Mouse (Mus musculus): ENCODE data around the gene Znrf1. TPM values are rescaled to one million over a fixed set of nuclear protein-coding genes. Genes with fewer than 3 reads are reported as not detected.

Znrf1 gene
- polyA plus RNA-seq, 1 experiment from 2014 or later, result 51.5 TPM

GRCm38 (mm10) chr8:111535491-111535890, 406 bp upstream of the Znrf1 start:
- H3K27me3 ChIP-seq, result no peaks in the 10 kb centered on the region
- no peak for ATAC-seq (ENCODE audit: insufficient number of reproducible peaks, insufficient read depth, low FRiP score, low TSS enrichment, low read depth)
- WGBS, result 41% methylated on average over 5 of the region's 5 CpGs
- H3K27ac ChIP-seq, result no peak overlapping the region
- no peaks in the 10 kb centered on the region for H3K9me3 ChIP-seq
- H3K4me3 ChIP-seq, result peak overlapping the region; percentile 98
- peak overlapping the region; percentile 70 for H3K4me2 ChIP-seq
- H3K9ac ChIP-seq, result peak overlapping the region; percentile 98; the same call in 1 of the 2 replicates
- H3K36me3 ChIP-seq, result no peaks in the 10 kb centered on the region
- peaks cover 24% of the 10 kb centered on the region for H3K4me1 ChIP-seq

GRCm38 (mm10) chr8:111536978-111537764, 1.3 kb downstream of the Znrf1 start:
- Histone ChIP-seq H3K36me3 (no peaks in the 10 kb centered on the region), H3K27me3 (no peaks in the 10 kb centered on the region), H3K4me1 (peaks cover 34% of the 10 kb centered on the region), H3K4me2 (peak overlapping the region; percentile 70), H3K27ac (peak overlapping the region; percentile 95), H3K4me3 (peak overlapping the region; percentile 98), H3K9ac (peak overlapping the region; percentile 98), H3K9me3 (no peaks in the 10 kb centered on the region)
- 0 out of 2 replicates have a peak, but pooled peaks have one; percentile 48 for ATAC-seq (ENCODE audit: insufficient number of reproducible peaks, insufficient read depth, low FRiP score, low TSS enrichment, low read depth)
- under 1% methylated on average over 64 of the region's 64 CpGs for WGBS

GRCm38 (mm10) chr8:111537765-111538158, 1.9 kb downstream of the Znrf1 start:
- Histone ChIP-seq H3K27me3 (no peaks in the 10 kb centered on the region), H3K27ac (0 out of 2 replicates have a peak overlapping the region, but pooled peaks have one; percentile 95), H3K9me3 (no peaks in the 10 kb centered on the region), H3K4me3 (peak overlapping the region; percentile 98), H3K9ac (peak overlapping the region; percentile 98), H3K4me2 (peak overlapping the region; percentile 70), H3K36me3 (0 out of 2 replicates have a peak, but pooled peaks cover 4% of the 10 kb centered on the region), H3K4me1 (peaks cover 34% of the 10 kb centered on the region)
- WGBS, result 2% methylated on average over 8 of the region's 8 CpGs
- 0 out of 2 replicates have a peak, but pooled peaks have one; percentile 8 for ATAC-seq (ENCODE audit: insufficient number of reproducible peaks, insufficient read depth, low FRiP score, low TSS enrichment, low read depth)

- Histone ChIP-seq H3K9me3 (no peaks in the 10 kb centered on the region), H3K4me3 (peak overlapping the region; percentile 98), H3K36me3 (0 out of 2 replicates have a peak, but pooled peaks cover 4% of the 10 kb centered on the region), H3K4me2 (peak overlapping the region; percentile 70), H3K27me3 (no peaks in the 10 kb centered on the region), H3K4me1 (peaks cover 34% of the 10 kb centered on the region), H3K9ac (peak overlapping the region; percentile 98), H3K27ac (no peak overlapping the region)
- WGBS, result 2% methylated on average over 2 of the region's 2 CpGs
- no peak for ATAC-seq (ENCODE audit: insufficient number of reproducible peaks, insufficient read depth, low FRiP score, low TSS enrichment, low read depth)
Observed at GRCm38 (mm10) chr8:111538194-111538593, 2.3 kb downstream of the Znrf1 start.

- H3K4me1 ChIP-seq, result peaks cover 34% of the 10 kb centered on the region
- peak overlapping the region; percentile 98 for H3K4me3 ChIP-seq
- H3K27ac ChIP-seq, result peak overlapping the region; percentile 62
- no peaks in the 10 kb centered on the region for H3K27me3 ChIP-seq
- H3K4me2 ChIP-seq, result peak overlapping the region; percentile 70
- peaks cover 13% of the 10 kb centered on the region for H3K36me3 ChIP-seq
- no peak for ATAC-seq (ENCODE audit: insufficient number of reproducible peaks, insufficient read depth, low FRiP score, low TSS enrichment, low read depth)
- H3K9ac ChIP-seq, result peak overlapping the region; percentile 49
- no peaks in the 10 kb centered on the region for H3K9me3 ChIP-seq
- WGBS, result 50% methylated on average over 10 of the region's 10 CpGs
Observed at GRCm38 (mm10) chr8:111539422-111540076, 3.7 kb downstream of the Znrf1 start.

- H3K9me3 ChIP-seq, result no peaks in the 10 kb centered on the region
- no peak overlapping the region for H3K27ac ChIP-seq
- H3K4me3 ChIP-seq, result no peak overlapping the region
- no peak overlapping the region for H3K9ac ChIP-seq
- ATAC-seq (ENCODE audit: insufficient number of reproducible peaks, insufficient read depth, low FRiP score, low TSS enrichment, low read depth), result no peak
- peaks cover 23% of the 10 kb centered on the region for H3K4me1 ChIP-seq
- 92% methylated on average over 9 of the region's 9 CpGs for WGBS
- peaks cover 18% of the 10 kb centered on the region for H3K36me3 ChIP-seq
- H3K27me3 ChIP-seq, result no peaks in the 10 kb centered on the region
- H3K4me2 ChIP-seq, result no peak overlapping the region
Observed at GRCm38 (mm10) chr8:111543712-111544380, 7.9 kb downstream of the Znrf1 start.

- WGBS, result 88% methylated on average over 8 of the region's 8 CpGs
- H3K36me3 ChIP-seq, result peaks cover 18% of the 10 kb centered on the region
- H3K9ac ChIP-seq, result no peak overlapping the region
- no peaks in the 10 kb centered on the region for H3K9me3 ChIP-seq
- H3K27me3 ChIP-seq, result no peaks in the 10 kb centered on the region
- H3K4me3 ChIP-seq, result no peak overlapping the region
- no peak for ATAC-seq (ENCODE audit: insufficient number of reproducible peaks, insufficient read depth, low FRiP score, low TSS enrichment, low read depth)
- H3K27ac ChIP-seq, result no peak overlapping the region
- H3K4me1 ChIP-seq, result peaks cover 14% of the 10 kb centered on the region
- H3K4me2 ChIP-seq, result no peak overlapping the region
Observed at GRCm38 (mm10) chr8:111545406-111546156, 9.7 kb downstream of the Znrf1 start.

- WGBS, result 90% methylated on average over 3 of the region's 3 CpGs
Observed at GRCm38 (mm10) chr8:111547144-111547543, 11.2 kb downstream of the Znrf1 start.

GRCm38 (mm10) chr8:111548201-111548600, 12.3 kb downstream of the Znrf1 start:
- no peak for ATAC-seq (ENCODE audit: insufficient number of reproducible peaks, insufficient read depth, low FRiP score, low TSS enrichment, low read depth)
- Histone ChIP-seq H3K36me3 (peaks cover 14% of the 10 kb centered on the region), H3K27me3 (no peaks in the 10 kb centered on the region), H3K4me2 (no peak overlapping the region), H3K9ac (no peak overlapping the region), H3K4me3 (no peak overlapping the region), H3K27ac (no peak overlapping the region), H3K9me3 (no peaks in the 10 kb centered on the region), H3K4me1 (peaks cover 9% of the 10 kb centered on the region)
- 88% methylated on average over 6 of the region's 6 CpGs for WGBS

More at GRCm38 (mm10) chr8:111547144-111547543, 11.2 kb downstream of the Znrf1 start:
- Histone ChIP-seq H3K4me1 (peaks cover 9% of the 10 kb centered on the region), H3K9ac (no peak overlapping the region), H3K4me3 (no peak overlapping the region), H3K4me2 (no peak overlapping the region), H3K27ac (no peak overlapping the region), H3K36me3 (peaks cover 18% of the 10 kb centered on the region), H3K27me3 (no peaks in the 10 kb centered on the region), H3K9me3 (no peaks in the 10 kb centered on the region)
- ATAC-seq (ENCODE audit: insufficient number of reproducible peaks, insufficient read depth, low FRiP score, low TSS enrichment, low read depth), result no peak

- no peak for ATAC-seq (ENCODE audit: insufficient number of reproducible peaks, insufficient read depth, low FRiP score, low TSS enrichment, low read depth)
- Histone ChIP-seq H3K9me3 (no peaks in the 10 kb centered on the region), H3K4me1 (peaks cover 14% of the 10 kb centered on the region), H3K9ac (no peak overlapping the region), H3K4me3 (no peak overlapping the region), H3K27me3 (no peaks in the 10 kb centered on the region), H3K27ac (peak overlapping the region; percentile 71), H3K36me3 (peaks cover 5% of the 10 kb centered on the region; the same call in 1 of the 2 replicates), H3K4me2 (no peak overlapping the region)
- 69% methylated on average over 9 of the region's 9 CpGs for WGBS
Observed at GRCm38 (mm10) chr8:111550002-111550870, 14.3 kb downstream of the Znrf1 start.

Data from embryonic facial prominence, embryonic 13.5 days (tissue).